Mouse (Mus musculus) heart, adult 2 months (tissue): ENCODE data around the gene Parm1. TPM values are rescaled to one million over a fixed set of nuclear protein-coding genes. Genes with fewer than 3 reads are reported as not detected.

ENCODE experiments used
- DNase-seq, 2 experiments: peaks; one replicate each; pipeline ENCODE4 v3.0.0; 2021
- H3K27ac ChIP-seq: fragments of 200-600 bp; 2 replicates; pipeline ENCODE4 v1.8.1; 2022
- H3K27me3 ChIP-seq: fragments of 200-500 bp; 2 replicates; pipeline ENCODE4 v1.6.1; 2012; ENCODE audit warnings: mild to moderate bottlenecking, low read length, inconsistent platforms, mixed read lengths; ENCODE audit not compliant: control insufficient read depth, insufficient read depth
- H3K36me3 ChIP-seq: fragments of 200-500 bp; 2 replicates; pipeline ENCODE4 v1.6.1; 2012; ENCODE audit warnings: low read length, inconsistent platforms; ENCODE audit not compliant: control insufficient read depth, insufficient read depth
- H3K4me1 ChIP-seq: fragments of 200-500 bp; 2 replicates; pipeline ENCODE4 v1.6.1; 2011; ENCODE audit warnings: low read length; ENCODE audit not compliant: control insufficient read depth, insufficient read depth
- H3K4me3 ChIP-seq: fragments of 200-600 bp; 2 replicates; pipeline ENCODE4 v1.8.1; 2022
- H3K79me2 ChIP-seq: fragments of 200-500 bp; replicated peaks from 2 replicates; pipeline ENCODE4 v1.6.1; 2012; ENCODE audit warnings: mild to moderate bottlenecking, inconsistent platforms, low read length, moderate library complexity, mixed read lengths; ENCODE audit not compliant: control insufficient read depth, insufficient read depth
- H3K9ac ChIP-seq: fragments of 200-500 bp; 2 replicates; pipeline ENCODE4 v1.6.1; 2012; ENCODE audit warnings: low read depth, mild to moderate bottlenecking, control low read depth, inconsistent platforms, low read length, mixed read lengths
- CTCF ChIP-seq: fragments of 200-600 bp; IDR thresholded peaks from 2 replicates; pipeline ENCODE4 v1.8.1; 2022; ENCODE audit warnings: antibody characterized with exemption, mild to moderate bottlenecking, moderate library complexity
- EP300 ChIP-seq: fragments of 200-500 bp; IDR thresholded peaks from 2 replicates; pipeline ENCODE4 v1.6.1; 2011; ENCODE audit warnings: low read depth, low read length, control low read depth; ENCODE audit not compliant: insufficient read depth
- POLR2A ChIP-seq: fragments of 200-500 bp; IDR thresholded peaks from 2 replicates; pipeline ENCODE4 v1.6.1; 2011; ENCODE audit warnings: mild to moderate bottlenecking, low read depth, low read length, control low read depth; ENCODE audit not compliant: insufficient read depth
- WGBS: fragments of 180-500 bp; shearing (Covaris S2); methylation state at CpG from one replicate; pipeline ENCODE4 v1.1.7; 2018; 5-methylcytosine and 5-hydroxymethylcytosine counted together
- intact Hi-C: fragments of 180-260 bp; cut with DNase I; formaldehyde crosslinking; loops from one replicate; pipeline ENCODE4 v1.15.1; 2025
- polyA plus RNA-seq: library from polyadenylated mRNA; depleted of rRNA; stranded (reverse); fragments of >200 nt; gene quantifications from 2 replicates; pipeline ENCODE4 v1.2.3, GENCODE M21; 2012
- total RNA-seq, 2 experiments: library from RNA; stranded (reverse); gene quantifications; 2 replicates each; pipeline ENCODE4 v1.2.3; 2021

Gene Parm1
- total and polyA plus RNA-seq, 3 experiments, result 41.5 to 56.8 (median 48.0) TPM

DNA sequence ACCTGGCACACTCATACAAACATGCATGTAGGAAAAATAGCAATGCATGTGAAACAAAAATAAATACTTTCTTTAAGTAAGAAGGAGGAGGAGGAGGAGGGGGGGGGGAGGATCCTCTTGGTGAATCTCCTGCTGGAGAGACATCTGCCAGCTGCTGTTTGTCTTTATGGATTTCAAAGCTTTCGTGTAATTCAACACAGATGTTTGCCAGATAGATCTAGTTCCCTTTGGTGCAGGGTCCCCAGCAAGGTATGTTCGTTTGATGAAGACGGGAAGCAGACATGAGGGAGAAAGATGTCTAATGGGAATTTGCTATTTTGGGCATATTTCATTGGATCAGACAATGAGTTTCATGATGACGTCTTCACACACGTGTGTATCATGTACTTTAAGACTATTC lies 23.0 kb upstream of the Parm1 start:
- Histone ChIP-seq H3K27ac (no peak overlapping the region), H3K79me2 (no peaks in the 10 kb centered on the region), H3K27me3 (no peaks in the 10 kb centered on the region), H3K4me1 (no peaks in the 10 kb centered on the region), H3K4me3 (no peak overlapping the region), H3K36me3 (no peaks in the 10 kb centered on the region), H3K9ac (no peak overlapping the region)
- intact Hi-C loops, result no loop called here
- TF ChIP-seq CTCF, result no peak
- no peak for TF ChIP-seq POLR2A
- no peak for TF ChIP-seq EP300
- 59% methylated on average over 5 of the region's 5 CpGs for WGBS
- DNase-seq, result no peak

GRCm38 (mm10) chr5:91501361-91501760 lies 16.1 kb upstream of the Parm1 start:
- no peak for DNase-seq
- no peaks in the 10 kb centered on the region for H3K27me3 ChIP-seq
- no peak overlapping the region for H3K4me3 ChIP-seq
- H3K9ac ChIP-seq, result no peak overlapping the region
- H3K4me1 ChIP-seq, result no peaks in the 10 kb centered on the region
- no peaks in the 10 kb centered on the region for H3K36me3 ChIP-seq
- no peak overlapping the region for H3K27ac ChIP-seq
- TF ChIP-seq POLR2A (no peak), CTCF (no peak), EP300 (no peak)
- no peaks in the 10 kb centered on the region for H3K79me2 ChIP-seq
- intact Hi-C loops, result no loop called here
- 79% methylated on average over 1 of the region's 1 CpGs for WGBS

GRCm38 (mm10) chr5:91502366-91502765 lies 15.0 kb upstream of the Parm1 start:
- intact Hi-C loops, result no loop called here
- TF ChIP-seq EP300, result no peak
- no peak for TF ChIP-seq POLR2A
- no peak for TF ChIP-seq CTCF
- H3K36me3 ChIP-seq, result no peaks in the 10 kb centered on the region
- WGBS, result 77% methylated on average over 2 of the region's 2 CpGs
- DNase-seq, result no peak
- no peak overlapping the region for H3K9ac ChIP-seq
- no peaks in the 10 kb centered on the region for H3K4me1 ChIP-seq
- no peak overlapping the region for H3K27ac ChIP-seq
- H3K4me3 ChIP-seq, result no peak overlapping the region
- no peaks in the 10 kb centered on the region for H3K79me2 ChIP-seq
- H3K27me3 ChIP-seq, result no peaks in the 10 kb centered on the region

DNA sequence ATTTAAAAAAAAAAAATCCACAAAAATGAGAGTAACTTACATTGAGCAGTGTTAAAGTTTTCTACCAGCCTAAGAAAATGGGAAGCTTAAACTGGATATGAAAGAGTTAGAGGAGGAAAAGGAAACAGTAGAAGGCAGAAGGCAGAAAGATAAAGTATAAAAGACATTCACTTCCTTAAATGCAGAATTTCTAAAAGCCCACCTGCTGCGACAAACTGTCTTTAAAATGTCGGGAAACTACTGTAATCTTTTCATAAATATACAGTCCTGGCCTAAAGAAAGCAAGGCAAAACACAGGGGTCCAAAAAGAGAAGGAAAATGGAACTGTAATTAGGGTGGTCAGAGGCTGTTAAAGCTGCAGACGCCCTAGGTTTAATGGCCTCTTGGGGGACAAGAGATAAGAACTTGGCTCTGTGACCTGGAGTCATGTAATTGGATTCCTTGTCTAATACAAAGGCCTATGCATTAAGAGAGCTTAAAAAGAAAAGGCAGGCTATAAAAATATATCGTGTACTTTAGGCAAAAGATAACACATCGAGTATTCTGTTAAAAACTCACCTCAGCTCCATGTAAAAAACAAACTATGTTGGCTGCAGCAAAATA lies 13.0 kb upstream of the Parm1 start:
- WGBS, result 35% methylated on average over 5 of the region's 5 CpGs
- Histone ChIP-seq H3K27ac (no peak overlapping the region), H3K36me3 (no peaks in the 10 kb centered on the region), H3K27me3 (no peaks in the 10 kb centered on the region), H3K4me1 (no peaks in the 10 kb centered on the region), H3K79me2 (no peaks in the 10 kb centered on the region), H3K4me3 (no peak overlapping the region), H3K9ac (no peak overlapping the region)
- no peak for TF ChIP-seq EP300
- TF ChIP-seq POLR2A, result no peak
- no peak for TF ChIP-seq CTCF
- intact Hi-C loops, result no loop called here
- DNase-seq, result no peak

DNA sequence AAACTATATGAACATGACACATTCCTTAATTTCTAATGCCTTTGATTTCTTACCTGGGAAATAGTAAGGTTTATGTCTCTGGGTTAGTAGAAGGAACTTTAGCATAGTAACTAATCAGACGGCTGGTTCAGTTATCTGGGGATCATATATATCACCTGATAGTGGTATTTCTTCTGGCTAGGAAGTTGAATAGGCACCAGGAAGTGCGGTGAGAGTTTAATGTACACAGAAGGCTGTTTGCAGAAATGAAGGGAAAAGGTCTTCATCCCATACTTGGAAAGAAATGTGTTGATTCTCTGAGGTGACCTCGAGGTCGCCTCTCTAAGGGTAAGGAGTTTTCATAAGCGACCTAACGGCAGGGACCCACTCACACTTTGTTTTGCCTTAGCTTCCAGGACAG lies 338 bp upstream of the Parm1 start:
- Histone ChIP-seq H3K79me2 (no peaks in the 10 kb centered on the region), H3K4me1 (peaks cover 3% of the 10 kb centered on the region), H3K9ac (no peak overlapping the region), H3K36me3 (no peaks in the 10 kb centered on the region), H3K4me3 (no peak overlapping the region), H3K27me3 (no peaks in the 10 kb centered on the region), H3K27ac (no peak overlapping the region)
- intact Hi-C loops, result loop anchor here (1.0 to 5.0 kb wide), 4 partner anchors 60 to 434 kb away; no protein-coding TSS in a partner anchor
- WGBS, result 14% methylated on average over 6 of the region's 6 CpGs
- DNase-seq, result no peak
- TF ChIP-seq POLR2A, result no peak
- no peak for TF ChIP-seq EP300
- no peak for TF ChIP-seq CTCF

GRCm38 (mm10) chr5:91518302-91518790 lies 931 bp downstream of the Parm1 start:
- H3K27ac ChIP-seq, result peak overlapping the region; percentile 50
- DNase-seq, result peak; percentile 5 to 27
- H3K36me3 ChIP-seq, result no peaks in the 10 kb centered on the region
- peaks cover 3% of the 10 kb centered on the region for H3K4me1 ChIP-seq
- H3K79me2 ChIP-seq, result no peaks in the 10 kb centered on the region
- 5% methylated on average over 16 of the region's 16 CpGs for WGBS
- TF ChIP-seq CTCF, result no peak
- no peak for TF ChIP-seq POLR2A
- TF ChIP-seq EP300, result no peak
- peak overlapping the region; percentile 58 for H3K4me3 ChIP-seq
- H3K9ac ChIP-seq, result peak overlapping the region; percentile 79
- no peaks in the 10 kb centered on the region for H3K27me3 ChIP-seq
- intact Hi-C loops, result loop anchor here (5.0 kb wide), 2 partner anchors 59 to 124 kb away; no protein-coding TSS in a partner anchor
